Mouse (Mus musculus): ENCODE results near the gene Ndufc2. TPM values are rescaled to one million over a fixed set of nuclear protein-coding genes. Genes with fewer than 3 reads are reported as not detected.

Ndufc2 gene
- polyA plus RNA-seq, 1 experiment, result 15.6 TPM

- Histone ChIP-seq H3K9me3 (ENCODE audit: control insufficient read depth, low read length) (no peaks in the 10 kb centered on the region), H3K27me3 (ENCODE audit: control insufficient read depth) (no peaks in the 10 kb centered on the region), H3K4me3 (replicated peaks) (no peak within 1 kb of the TSS)
Measured at GRCm38 (mm10) chr7:97416906-97417777, 17.3 kb downstream of the Ndufc2 start, which contains the start of gene Thrsp. Thrsp (minus strand) TSS chr7:97417730.

GRCm38 (mm10) chr7:97418717-97419116, 18.9 kb downstream of the Ndufc2 start:
- no peak for TF ChIP-seq GATA1 (IDR thresholded peaks at IDR 0.05; ENCODE audit: low read length)
- TF ChIP-seq TAL1 (IDR thresholded peaks at IDR 0.05; ENCODE audit: low read length), result no peak
- Histone ChIP-seq H3K9me3 (ENCODE audit: control insufficient read depth, low read length) (no peaks in the 10 kb centered on the region), H3K4me1 (ENCODE audit: control insufficient read depth) (0 out of 2 replicates have a peak, but pooled peaks cover 2% of the 10 kb centered on the region), H3K4me3 (replicated peaks) (no peak overlapping the region), H3K27me3 (ENCODE audit: control insufficient read depth) (no peaks in the 10 kb centered on the region), H3K36me3 (ENCODE audit: control insufficient read depth) (no peaks in the 10 kb centered on the region)

More at GRCm38 (mm10) chr7:97416906-97417777, 17.3 kb downstream of the Ndufc2 start, which contains the start of gene Thrsp:
- Histone ChIP-seq H3K4me1 (ENCODE audit: control insufficient read depth) (0 out of 2 replicates have a peak, but pooled peaks cover 2% of the 10 kb centered on the region), H3K36me3 (ENCODE audit: control insufficient read depth) (peaks cover 4% of the 10 kb centered on the region; the same call in 1 of the 2 replicates)
- TF ChIP-seq TAL1 (IDR thresholded peaks at IDR 0.05; ENCODE audit: low read length) (no peak), GATA1 (IDR thresholded peaks at IDR 0.05; ENCODE audit: low read length) (no peak)

- Histone ChIP-seq H3K27me3 (ENCODE audit: control insufficient read depth) (no peaks in the 10 kb centered on the region), H3K4me1 (ENCODE audit: control insufficient read depth) (0 out of 2 replicates have a peak, but pooled peaks cover 2% of the 10 kb centered on the region), H3K36me3 (ENCODE audit: control insufficient read depth) (no peaks in the 10 kb centered on the region), H3K9me3 (ENCODE audit: control insufficient read depth, low read length) (no peaks in the 10 kb centered on the region), H3K4me3 (replicated peaks) (no peak overlapping the region)
- TF ChIP-seq GATA1 (IDR thresholded peaks at IDR 0.05; ENCODE audit: low read length) (no peak), TAL1 (IDR thresholded peaks at IDR 0.05; ENCODE audit: low read length) (no peak)
Measured at GRCm38 (mm10) chr7:97419163-97419562, 19.4 kb downstream of the Ndufc2 start.

GRCm38 (mm10) chr7:97420406-97420805, 20.6 kb downstream of the Ndufc2 start:
- Histone ChIP-seq H3K27me3 (ENCODE audit: control insufficient read depth) (no peaks in the 10 kb centered on the region), H3K4me3 (replicated peaks) (no peak overlapping the region), H3K4me1 (ENCODE audit: control insufficient read depth) (peaks cover 2% of the 10 kb centered on the region; the same call in 1 of the 2 replicates), H3K9me3 (ENCODE audit: control insufficient read depth, low read length) (no peaks in the 10 kb centered on the region), H3K36me3 (ENCODE audit: control insufficient read depth) (no peaks in the 10 kb centered on the region)
- TF ChIP-seq GATA1 (IDR thresholded peaks at IDR 0.05; ENCODE audit: low read length) (no peak), TAL1 (IDR thresholded peaks at IDR 0.05; ENCODE audit: low read length) (no peak)

DNA sequence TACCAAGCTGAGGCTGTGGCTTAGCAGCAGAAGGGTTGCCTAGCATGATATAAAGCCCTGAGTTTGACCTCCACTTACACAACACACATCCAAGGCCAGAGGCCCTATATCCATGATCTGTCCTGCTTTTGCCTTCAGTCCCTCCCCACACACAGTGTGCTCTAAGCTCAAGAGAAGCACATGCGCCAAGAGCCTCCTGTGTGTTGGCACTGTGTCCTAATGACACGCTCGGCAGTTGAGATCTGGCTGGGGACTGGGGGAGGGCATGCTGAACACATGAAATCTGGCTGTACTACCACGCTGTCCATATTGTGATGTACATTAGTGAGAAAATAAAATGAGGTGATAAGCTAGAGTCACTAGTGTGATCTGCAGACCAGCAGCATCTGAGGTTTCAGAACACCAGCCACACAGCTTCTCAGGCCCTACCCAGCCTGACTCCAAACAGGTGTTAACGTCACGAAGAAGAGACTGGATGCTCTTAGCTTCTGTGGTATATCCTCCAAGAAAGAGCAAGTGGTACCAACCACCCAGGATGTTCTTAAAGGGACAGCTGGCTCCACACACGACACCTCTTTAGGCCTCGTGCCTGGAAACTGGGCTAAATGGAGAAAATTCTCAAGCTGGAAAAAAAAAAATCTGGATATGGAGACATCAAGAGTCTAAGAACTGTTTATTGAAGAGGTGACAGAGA, 21.3 kb downstream of the Ndufc2 start:
- TF ChIP-seq GATA1 (IDR thresholded peaks at IDR 0.05; ENCODE audit: low read length) (no peak), TAL1 (IDR thresholded peaks at IDR 0.05; ENCODE audit: low read length) (no peak)
- H3K36me3 ChIP-seq (ENCODE audit: control insufficient read depth), result no peaks in the 10 kb centered on the region
- no peaks in the 10 kb centered on the region for H3K27me3 ChIP-seq (ENCODE audit: control insufficient read depth)
- H3K9me3 ChIP-seq (ENCODE audit: control insufficient read depth, low read length), result no peaks in the 10 kb centered on the region
- no peaks in the 10 kb centered on the region; the same call in 1 of the 2 replicates for H3K4me1 ChIP-seq (ENCODE audit: control insufficient read depth)
- H3K4me3 ChIP-seq (replicated peaks), result no peak overlapping the region

DNA sequence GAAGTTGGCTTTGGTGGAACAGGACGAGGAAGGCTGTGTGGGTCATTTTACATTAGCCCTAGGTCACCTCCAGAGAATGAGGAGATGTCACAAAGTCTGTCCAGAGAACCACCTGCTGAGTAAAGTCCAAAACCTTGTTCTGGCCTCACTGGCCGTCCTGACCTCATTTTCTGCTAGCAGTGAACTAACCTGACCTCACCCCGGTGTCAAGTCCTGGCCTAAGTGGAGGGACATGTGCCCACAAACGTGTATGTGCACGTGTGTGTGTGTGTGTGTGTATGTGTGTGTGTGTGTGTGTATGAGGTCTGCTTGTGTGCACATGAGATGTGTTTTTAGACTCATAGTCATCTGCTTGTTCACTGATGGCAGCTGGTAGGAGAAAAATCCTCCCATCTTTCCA, 24.0 kb downstream of the Ndufc2 start:
- H3K36me3 ChIP-seq (ENCODE audit: control insufficient read depth), result no peaks in the 10 kb centered on the region
- H3K4me1 ChIP-seq (ENCODE audit: control insufficient read depth), result peaks cover 4% of the 10 kb centered on the region
- H3K4me3 ChIP-seq (replicated peaks), result no peak overlapping the region
- H3K9me3 ChIP-seq (ENCODE audit: control insufficient read depth, low read length), result no peaks in the 10 kb centered on the region
- TF ChIP-seq GATA1 (IDR thresholded peaks at IDR 0.05; ENCODE audit: low read length) (no peak), TAL1 (IDR thresholded peaks at IDR 0.05; ENCODE audit: low read length) (no peak)
- no peaks in the 10 kb centered on the region for H3K27me3 ChIP-seq (ENCODE audit: control insufficient read depth)

DNA sequence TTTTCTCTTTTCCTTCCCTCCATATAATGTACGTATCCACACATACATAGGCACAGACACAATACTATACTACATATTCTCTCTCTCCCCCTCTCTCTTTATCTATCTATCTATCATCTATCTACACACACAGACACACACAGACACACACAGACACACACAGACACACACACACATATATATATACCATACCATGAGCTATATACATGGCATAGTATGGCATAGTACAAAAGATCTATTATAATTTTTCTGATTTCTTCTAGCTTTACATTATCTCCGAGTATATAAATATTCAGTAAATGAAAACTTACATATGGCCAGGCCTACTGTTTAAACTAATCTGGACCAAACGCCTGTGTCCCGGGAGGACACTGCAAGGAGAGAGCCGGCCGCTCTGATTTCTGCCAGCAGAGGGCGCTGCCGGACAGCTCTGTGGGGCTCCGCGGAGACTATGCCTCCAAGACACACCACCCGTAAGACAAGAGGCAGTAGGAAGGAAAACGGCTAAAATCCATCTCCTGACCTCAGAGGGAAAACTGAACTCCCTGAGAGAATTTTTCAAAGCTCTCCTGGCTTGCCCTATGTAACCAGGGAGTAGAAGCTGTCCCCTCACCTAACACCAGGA, 24.9 kb downstream of the Ndufc2 start:
- Histone ChIP-seq H3K36me3 (ENCODE audit: control insufficient read depth) (no peaks in the 10 kb centered on the region), H3K4me1 (ENCODE audit: control insufficient read depth) (peaks cover 4% of the 10 kb centered on the region), H3K27me3 (ENCODE audit: control insufficient read depth) (no peaks in the 10 kb centered on the region), H3K4me3 (replicated peaks) (no peak overlapping the region), H3K9me3 (ENCODE audit: control insufficient read depth, low read length) (no peaks in the 10 kb centered on the region)
- TF ChIP-seq GATA1 (IDR thresholded peaks at IDR 0.05; ENCODE audit: low read length) (no peak), TAL1 (IDR thresholded peaks at IDR 0.05; ENCODE audit: low read length) (no peak)

DNA sequence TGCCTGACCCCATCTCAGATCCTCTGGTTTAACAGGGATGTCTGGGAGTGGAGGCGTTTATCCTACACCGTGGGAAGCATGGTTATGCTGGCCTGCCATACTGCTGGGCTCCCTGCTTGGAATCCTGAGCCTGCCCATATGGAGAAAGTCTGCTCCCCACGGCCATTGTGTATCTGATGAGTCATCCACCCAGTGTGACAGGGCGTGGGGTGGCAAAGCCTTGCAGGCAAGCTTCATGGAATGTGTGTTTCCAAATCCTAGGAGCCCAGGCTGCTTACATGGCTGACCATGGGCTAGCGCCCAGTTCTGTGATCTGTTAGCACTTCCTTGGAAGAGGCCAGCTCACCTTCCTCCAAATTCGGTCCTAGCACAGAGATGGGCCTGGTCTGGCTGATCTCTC, 26.8 kb downstream of the Ndufc2 start:
- no peaks in the 10 kb centered on the region for H3K27me3 ChIP-seq (ENCODE audit: control insufficient read depth)
- no peak overlapping the region for H3K4me3 ChIP-seq (replicated peaks)
- peaks cover 4% of the 10 kb centered on the region for H3K4me1 ChIP-seq (ENCODE audit: control insufficient read depth)
- H3K9me3 ChIP-seq (ENCODE audit: control insufficient read depth, low read length), result no peaks in the 10 kb centered on the region
- no peak for TF ChIP-seq GATA1 (IDR thresholded peaks at IDR 0.05; ENCODE audit: low read length)
- TF ChIP-seq TAL1 (IDR thresholded peaks at IDR 0.05; ENCODE audit: low read length), result no peak
- H3K36me3 ChIP-seq (ENCODE audit: control insufficient read depth), result no peaks in the 10 kb centered on the region
